Mouse (Mus musculus) bone marrow macrophage, adult 2 months (primary cell): ENCODE data around the gene Calr3.

Experiments used
- CTCF ChIP-seq: IDR thresholded peaks from 2 replicates; pipeline ENCODE4 v1.5.1; 2012; ENCODE audit warnings: low read depth, mild to moderate bottlenecking, low read length, moderate library complexity
- POLR2A ChIP-seq: IDR thresholded peaks from 2 replicates; pipeline ENCODE4 v1.6.1; 2012; ENCODE audit warnings: mild to moderate bottlenecking, low read depth, low read length, borderline replicate concordance

- no peak for TF ChIP-seq CTCF
- no peak for TF ChIP-seq POLR2A
Observed at GRCm38 (mm10) chr8:72451516-72451915, 7.8 kb upstream of the Calr3 start.
